Mouse (Mus musculus) kidney, postnatal 36 days (tissue): Measurements from ENCODE around the gene Fut4.
A peak's percentile ranks its signal among the peaks of the same experiment; 100 is the strongest.
"Not testable (repeated sequence)": the region's sequence is repeated elsewhere in the genome, so short reads cannot be mapped to it uniquely, and the experiment has no call there.

ENCODE experiments used
- DNase-seq, 2 experiments: peaks; one replicate each; pipeline ENCODE4 v3.0.0; 2021 to 2022; ENCODE audit warnings: mixed read lengths in 2 of 2

The Fut4 gene

GRCm38 (mm10) chr9:14724755-14725420 is 27.3 kb downstream of the Fut4 start:
- peak in 1 of 2 experiments; percentile 11 for DNase-seq

DNA sequence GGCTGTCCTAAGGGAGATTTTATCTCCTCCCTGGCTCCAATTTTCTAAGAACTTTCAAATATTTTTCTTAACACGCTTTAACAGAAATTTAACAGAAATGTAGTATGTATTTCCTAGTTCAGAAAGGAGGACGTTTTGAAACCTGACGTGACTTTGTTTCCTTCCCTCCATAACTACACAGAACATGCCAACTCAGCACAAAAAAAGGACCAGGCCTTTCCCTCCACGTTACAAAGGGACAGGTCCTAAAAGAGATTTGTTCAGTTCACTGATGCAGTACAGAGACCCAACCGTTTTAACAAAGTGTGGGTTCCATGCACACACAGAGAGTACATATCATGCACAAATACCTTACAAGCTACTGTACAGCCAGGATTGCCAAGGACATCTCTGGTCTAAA is 30.6 kb downstream of the Fut4 start:
- no peak for DNase-seq

- DNase-seq = no peak
These were observed 31.8 kb downstream of the Fut4 start for GRCm38 (mm10) chr9:14720384-14720783.

GRCm38 (mm10) chr9:14718332-14718691 is 33.9 kb downstream of the Fut4 start:
- no peak for DNase-seq

GRCm38 (mm10) chr9:14717689-14718331 is 34.4 kb downstream of the Fut4 start:
- peak; percentile 30 to 63 for DNase-seq

DNA sequence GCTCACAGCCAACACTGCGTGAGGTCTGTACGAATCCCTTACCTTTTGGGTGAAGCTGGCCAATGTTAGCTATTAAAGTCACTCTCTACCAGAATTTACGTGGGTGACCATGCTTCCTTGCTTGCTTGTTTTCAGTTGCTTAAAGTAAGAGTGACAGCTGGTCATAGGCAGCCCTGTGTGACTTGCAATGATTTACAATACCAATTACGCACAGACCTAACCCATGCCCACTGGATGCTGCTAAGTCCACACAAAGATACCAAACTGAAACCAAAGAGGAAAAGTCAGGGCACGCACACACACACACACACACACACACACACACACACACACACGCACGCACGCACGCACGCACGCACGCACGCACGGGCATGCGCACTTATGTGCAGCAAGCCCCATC is 36.9 kb downstream of the Fut4 start:
- DNase-seq = no peak

DNA sequence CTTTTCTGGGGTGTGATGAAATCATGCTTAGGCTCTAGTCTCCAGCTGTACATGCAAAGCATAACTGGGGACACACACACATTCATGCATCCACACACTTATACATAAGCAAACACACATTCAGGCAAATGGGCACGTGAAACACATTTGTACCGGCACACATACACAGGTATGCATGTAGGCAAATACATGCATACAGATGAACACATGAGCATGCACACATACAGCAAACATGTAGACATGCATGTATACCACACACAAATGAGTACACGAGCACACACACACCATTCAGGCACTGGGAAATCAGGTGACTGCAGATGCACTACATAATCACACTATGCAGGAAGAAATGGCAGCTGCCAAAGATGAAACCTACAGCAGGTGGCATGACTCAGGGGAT is 41.3 kb downstream of the Fut4 start:
- no peak for DNase-seq

GRCm38 (mm10) chr9:14705321-14706162 is 46.7 kb downstream of the Fut4 start:
- DNase-seq = peak in 1 of 2 experiments; percentile 8

- DNase-seq = not testable (repeated sequence)
These were observed 51.4 kb downstream of the Fut4 start for GRCm38 (mm10) chr9:14700795-14701194.

DNA sequence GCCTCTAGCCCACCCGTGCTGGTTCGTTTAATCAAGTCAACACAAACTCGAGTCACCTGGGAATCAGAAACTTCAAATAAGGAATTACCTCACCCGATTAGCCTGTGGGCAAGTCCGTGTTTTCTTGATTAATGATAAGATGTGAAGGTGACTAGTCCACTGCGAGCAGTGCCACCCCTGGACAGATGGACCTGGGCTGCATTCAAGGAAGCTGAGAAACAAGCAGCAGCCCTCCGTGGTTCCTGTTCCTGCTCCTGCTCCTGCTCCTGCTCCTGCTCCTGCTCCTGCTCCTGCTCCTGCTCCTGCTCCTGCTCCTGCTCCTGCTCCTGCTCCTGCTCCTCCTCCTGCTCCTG is 52.9 kb downstream of the Fut4 start:
- DNase-seq = no peak

- DNase-seq = peak; percentile 84 to 92
These were observed 53.5 kb downstream of the Fut4 start for GRCm38 (mm10) chr9:14698582-14699287.
